Mouse (Mus musculus) bone marrow, adult 2 months (tissue): ENCODE measurements at regions not wholly inside any gene's neighbourhood (a gene's known extent, or its start where the extent isn't known, plus 50 kb on each side); places are given as distances from the start of the nearest gene placed in this dataset.

Experiments
- H3K27ac ChIP-seq: fragments of 200-500 bp; 2 replicates; pipeline ENCODE4 v1.5.1; 2012; ENCODE audit warnings: low read depth, mild to moderate bottlenecking, control low read depth, inconsistent platforms, low read length; ENCODE audit not compliant: control insufficient read depth, poor library complexity, insufficient read depth
- H3K4me1 ChIP-seq: fragments of 200-500 bp; 2 replicates; pipeline ENCODE4 v1.6.1; 2011; ENCODE audit warnings: low read length; ENCODE audit not compliant: control insufficient read depth, insufficient read depth
- H3K4me3 ChIP-seq: fragments of 200-500 bp; replicated peaks from 2 replicates; pipeline ENCODE3; 2011; ENCODE audit warnings: mild to moderate bottlenecking, low read depth, low read length, control low read depth; ENCODE audit not compliant: control insufficient read depth
- CTCF ChIP-seq: fragments of 200-500 bp; IDR thresholded peaks from 2 replicates; pipeline ENCODE4 v1.5.1; 2011; ENCODE audit warnings: low read length, control low read depth; ENCODE audit not compliant: control insufficient read depth, insufficient read depth
- POLR2A ChIP-seq: fragments of 200-500 bp; IDR thresholded peaks from 2 replicates; pipeline ENCODE4 v1.6.1; 2011; ENCODE audit warnings: low read depth, mild to moderate bottlenecking, control low read depth, low read length, borderline replicate concordance; ENCODE audit not compliant: control insufficient read depth
- WGBS: fragments of 180-500 bp; shearing (Covaris S2); methylation state at CpG from one replicate; pipeline ENCODE4 v1.1.7; 2018; 5-methylcytosine and 5-hydroxymethylcytosine counted together

DNA sequence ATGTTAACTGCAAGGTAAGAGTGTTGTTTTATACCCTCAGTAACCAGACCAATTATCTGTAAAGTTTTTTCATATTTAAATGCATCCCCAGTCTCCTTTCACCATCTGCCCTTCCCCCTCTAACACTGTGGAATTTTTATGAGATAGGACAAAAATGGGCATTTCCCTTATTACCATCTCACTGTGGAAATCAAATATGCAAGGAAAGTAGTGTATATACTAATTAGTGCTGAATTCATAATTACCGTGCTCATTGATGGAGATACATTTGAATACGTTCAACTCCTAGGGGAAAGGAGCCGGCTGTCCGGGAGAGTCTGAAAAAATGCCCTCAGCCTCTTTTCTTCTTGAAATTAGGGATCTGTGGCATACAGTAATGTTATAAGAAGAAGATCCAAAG is 394.4 kb upstream of the Mgmt start:
- Histone ChIP-seq H3K4me3 (no peak overlapping the region), H3K4me1 (no peaks in the 10 kb centered on the region), H3K27ac (no peak overlapping the region)
- 82% methylated on average over 4 of the region's 4 CpGs for WGBS
- TF ChIP-seq POLR2A (no peak), CTCF (no peak)

GRCm38 (mm10) chr7:136501094-136501493 is 393.3 kb upstream of the Mgmt start:
- no peak overlapping the region for H3K4me3 ChIP-seq
- WGBS, result 80% methylated on average over 7 of the region's 7 CpGs
- H3K27ac ChIP-seq, result no peak overlapping the region
- TF ChIP-seq POLR2A, result no peak
- no peak for TF ChIP-seq CTCF
- no peaks in the 10 kb centered on the region for H3K4me1 ChIP-seq

- no peak overlapping the region for H3K27ac ChIP-seq
- no peak for TF ChIP-seq CTCF
- no peak for TF ChIP-seq POLR2A
- WGBS, result 27% methylated on average over 32 of the region's 32 CpGs
- H3K4me3 ChIP-seq, result no peak overlapping the region
- H3K4me1 ChIP-seq, result no peaks in the 10 kb centered on the region
Observed at GRCm38 (mm10) chr7:136501855-136502847, 392.3 kb upstream of the Mgmt start.

DNA sequence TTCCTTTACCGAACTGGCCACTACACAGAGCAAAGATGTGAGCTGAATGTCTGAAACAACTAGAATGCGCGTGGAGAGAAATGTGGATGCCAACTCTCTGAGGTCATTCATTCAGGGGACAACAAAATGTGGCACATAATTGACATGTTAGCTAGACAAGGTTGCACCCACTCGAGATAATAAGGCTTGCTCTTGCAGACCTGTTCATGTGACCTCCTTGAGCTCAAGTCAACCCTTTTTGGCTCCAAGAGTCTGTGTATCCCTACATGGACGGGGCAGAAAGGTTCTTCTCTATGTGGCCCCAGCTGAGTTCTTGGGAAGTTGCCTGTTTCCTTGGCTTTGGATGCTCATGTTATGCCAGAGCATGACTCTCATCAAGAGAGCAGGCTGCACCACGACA is 383.0 kb upstream of the Mgmt start:
- Histone ChIP-seq H3K4me3 (no peak overlapping the region), H3K4me1 (no peaks in the 10 kb centered on the region), H3K27ac (no peak overlapping the region)
- 80% methylated on average over 6 of the region's 6 CpGs for WGBS
- TF ChIP-seq CTCF, result no peak
- no peak for TF ChIP-seq POLR2A

GRCm38 (mm10) chr7:136515376-136515775 is 379.0 kb upstream of the Mgmt start:
- Histone ChIP-seq H3K4me1 (no peaks in the 10 kb centered on the region), H3K27ac (no peak overlapping the region), H3K4me3 (no peak overlapping the region)
- 58% methylated on average over 1 of the region's 1 CpGs for WGBS
- TF ChIP-seq POLR2A (no peak), CTCF (no peak)

- H3K4me3 ChIP-seq, result no peak overlapping the region
- no peak overlapping the region for H3K27ac ChIP-seq
- TF ChIP-seq POLR2A (no peak), CTCF (no peak)
- no peaks in the 10 kb centered on the region for H3K4me1 ChIP-seq
- WGBS, result 82% methylated on average over 9 of the region's 9 CpGs
Observed at GRCm38 (mm10) chr7:136525821-136526220, 368.6 kb upstream of the Mgmt start.

- no peaks in the 10 kb centered on the region for H3K4me1 ChIP-seq
- no peak for TF ChIP-seq POLR2A
- TF ChIP-seq CTCF, result no peak
- no peak overlapping the region for H3K4me3 ChIP-seq
- H3K27ac ChIP-seq, result no peak overlapping the region
- WGBS, result 74% methylated on average over 8 of the region's 8 CpGs
Observed at GRCm38 (mm10) chr7:136530006-136530785, 364.2 kb upstream of the Mgmt start.

DNA sequence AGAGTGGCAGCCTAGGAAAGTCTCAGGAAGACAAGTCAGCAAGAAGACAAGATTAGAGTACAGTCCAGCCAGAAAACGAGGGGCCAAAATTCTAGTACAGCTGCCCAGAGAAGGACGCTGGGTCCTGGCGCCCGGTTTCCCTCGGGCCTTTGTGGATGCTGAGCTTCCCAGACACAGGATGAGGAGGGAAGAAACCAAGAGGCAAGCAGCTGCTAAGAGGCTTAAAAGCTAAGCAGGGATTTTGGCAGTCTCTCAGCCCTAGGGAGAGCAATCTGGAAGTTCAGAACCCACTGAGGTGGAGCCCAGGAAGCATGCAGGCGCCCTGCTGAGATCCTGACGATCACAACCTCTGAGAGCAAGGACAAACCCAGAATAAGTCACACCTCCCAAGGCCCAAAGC is 363.1 kb upstream of the Mgmt start:
- TF ChIP-seq CTCF (no peak), POLR2A (no peak)
- 74% methylated on average over 7 of the region's 7 CpGs for WGBS
- H3K27ac ChIP-seq, result no peak overlapping the region
- no peak overlapping the region for H3K4me3 ChIP-seq
- H3K4me1 ChIP-seq, result no peaks in the 10 kb centered on the region
